8 mouse cellular contexts compared by ENCODE assay signal in genomic region chr12:116049701-116050100, GRCm38 (mm10). TPM values are rescaled to one million over a fixed set of nuclear protein-coding genes. Genes with fewer than 3 reads are reported as not detected.
A peak's percentile ranks its signal among the peaks of the same experiment; 100 is the strongest.
DNase-seq lines count a peak whose midpoint lies in the region; ATAC-seq and TF ChIP-seq lines count a peak whose summit lies in the region.

No protein-coding gene starts in this region.

- H3K36me3 ChIP-seq in forebrain, embryonic 13.5 days (ENCODE audit: poor library complexity, severe bottlenecking) = peaks cover 43% of the 10 kb centered on the region
- H3K36me3 ChIP-seq in forebrain, embryonic 11.5 days (ENCODE audit: control insufficient read depth, insufficient read depth, low read length) = peaks cover 7% of the 10 kb centered on the region

- no peak for DNase-seq in forebrain, embryonic 11.5 days (ENCODE audit: low spot score)
- DNase-seq in 3T3-L1 (ENCODE audit: low read depth, low spot score) = peak; percentile 64
- DNase-seq in urinary bladder, adult 2 months (ENCODE audit: low spot score) = no peak
- DNase-seq in kidney, adult 11 months = no peak
- DNase-seq in ovary, postnatal 14 days (ENCODE audit: low spot score) = no peak

- WGBS in forebrain, embryonic 13.5 days = 94% methylated on average over 6 of the region's 6 CpGs
- 87% methylated on average over 6 of the region's 6 CpGs for WGBS in forebrain, embryonic 11.5 days
- WGBS in bone marrow, adult 2 months = 40% methylated on average over 6 of the region's 6 CpGs

- peak overlapping the region; percentile 82; the same call in 1 of the 2 replicates for H3K4me2 ChIP-seq in forebrain, embryonic 13.5 days
- H3K4me2 ChIP-seq in forebrain, embryonic 11.5 days (ENCODE audit: low read depth, low read length, severe bottlenecking) = no peak overlapping the region

- no peak overlapping the region for H3K9ac ChIP-seq in forebrain, embryonic 13.5 days
- no peak overlapping the region for H3K9ac ChIP-seq in forebrain, embryonic 11.5 days (ENCODE audit: low read length)

- H3K27me3 ChIP-seq in forebrain, embryonic 13.5 days = no peaks in the 10 kb centered on the region
- H3K27me3 ChIP-seq in forebrain, embryonic 11.5 days (ENCODE audit: control insufficient read depth, insufficient read depth, low read length) = no peaks in the 10 kb centered on the region

- no peak for ATAC-seq in forebrain, embryonic 13.5 days
- no peak for ATAC-seq in forebrain, embryonic 11.5 days (replicated peaks; ENCODE audit: low FRiP score)
- ATAC-seq in megakaryocyte, adult 5-6 weeks (ENCODE audit: poor library complexity, severe bottlenecking) = peak; percentile 27; the same call in 1 of the 2 replicates

- no peak overlapping the region for H3K27ac ChIP-seq in forebrain, embryonic 13.5 days
- H3K27ac ChIP-seq in forebrain, embryonic 11.5 days (ENCODE audit: low read depth, low read length) = no peak overlapping the region
- no peak overlapping the region for H3K27ac ChIP-seq in bone marrow, adult 2 months (ENCODE audit: control insufficient read depth, insufficient read depth, low read depth, low read length, poor library complexity)

- H3K4me3 ChIP-seq in forebrain, embryonic 13.5 days = peak overlapping the region; percentile 19; the same call in 1 of the 2 replicates
- no peak overlapping the region for H3K4me3 ChIP-seq in forebrain, embryonic 11.5 days (ENCODE audit: low read depth, low read length)
- H3K4me3 ChIP-seq in bone marrow, adult 2 months (replicated peaks; ENCODE audit: control insufficient read depth, low read depth, low read length) = no peak overlapping the region

- H3K4me1 ChIP-seq in forebrain, embryonic 13.5 days = peaks cover 20% of the 10 kb centered on the region
- peaks cover 3% of the 10 kb centered on the region for H3K4me1 ChIP-seq in forebrain, embryonic 11.5 days (replicated peaks; ENCODE audit: control insufficient read depth, insufficient read depth, low read length)
- H3K4me1 ChIP-seq in bone marrow, adult 2 months (ENCODE audit: control insufficient read depth, insufficient read depth, low read length) = peaks cover 2% of the 10 kb centered on the region; the same call in 1 of the 2 replicates

- peak; percentile 57 for TF ChIP-seq CTCF in bone marrow, adult 2 months (IDR thresholded peaks at IDR 0.05; ENCODE audit: control insufficient read depth, insufficient read depth, low read length)

- no peak for TF ChIP-seq POLR2A in bone marrow, adult 2 months (IDR thresholded peaks at IDR 0.05; ENCODE audit: borderline replicate concordance, control insufficient read depth, low read depth, low read length)

- H3K9me3 ChIP-seq in forebrain, embryonic 13.5 days (replicated peaks) = peaks cover 15% of the 10 kb centered on the region
- H3K9me3 ChIP-seq in forebrain, embryonic 11.5 days (ENCODE audit: control insufficient read depth, low read length) = no peaks in the 10 kb centered on the region; the same call in 1 of the 2 replicates

RNA-seq across cellular contexts. Expression of gene Zfp386, which starts 2.2 kb away (rescaled TPM):
- 59.6 and 61.7 TPM in 2 replicates for polyA plus RNA-seq in forebrain, embryonic 13.5 days (2015; fragmentation: Nextera tagmentation; extraction: Ambion mirVana)
- polyA plus RNA-seq in forebrain, embryonic 11.5 days (2014; fragmentation: Nextera tagmentation; extraction: Ambion mirVana) = 58.5 and 66.4 TPM in 2 replicates
- polyA plus RNA-seq in bone marrow, adult 2 months (2011; ENCODE audit: insufficient read depth, insufficient read length, low replicate concordance, missing spikeins) = 4.9 and 8.6 TPM in 2 replicates
- total RNA-seq in megakaryocyte, adult 5-6 weeks (2015) = 54.7 and 57.5 TPM in 2 replicates
- total RNA-seq in megakaryocyte, adult 5-6 weeks (2017) = 37.5 and 51.5 TPM in 2 replicates
- polyA plus RNA-seq in urinary bladder, adult 2 months (2012; rRNA removed) = 27.7 and 28.1 TPM in 2 replicates

RNA-seq across cellular contexts. Expression of gene Vipr2, which starts 27.8 kb away (rescaled TPM):
- 0.94 and 1.1 TPM in 2 replicates for polyA plus RNA-seq in forebrain, embryonic 13.5 days (2015; fragmentation: Nextera tagmentation; extraction: Ambion mirVana)
- 3.5 and 4.1 TPM in 2 replicates for polyA plus RNA-seq in forebrain, embryonic 11.5 days (2014; fragmentation: Nextera tagmentation; extraction: Ambion mirVana)
- polyA plus RNA-seq in bone marrow, adult 2 months (2011; ENCODE audit: insufficient read depth, insufficient read length, low replicate concordance, missing spikeins) = 1.6 TPM in 1 of 2 replicates, not detected in the other
- total RNA-seq in megakaryocyte, adult 5-6 weeks (2015) = 0.31 and 1.4 TPM in 2 replicates
- 0.07 TPM in 1 of 2 replicates, not detected in the other for total RNA-seq in megakaryocyte, adult 5-6 weeks (2017)
- polyA plus RNA-seq in urinary bladder, adult 2 months (2012; rRNA removed) = 0.43 and 0.65 TPM in 2 replicates
